Mouse (Mus musculus): Measurements from ENCODE around the gene Fam186b. TPM values are rescaled to one million over a fixed set of nuclear protein-coding genes. Genes with fewer than 3 reads are reported as not detected.

Fam186b gene
- polyA plus RNA-seq, 1 experiment from 2014 or later, result 0.28 TPM

Other genes with a start within 250 kb of the Fam186b start
- 0.94 and 1.6 TPM in 2 replicates for gene Prph, start 240.7 kb downstream of the Fam186b start, polyA plus RNA-seq (2015; fragmentation: Nextera tagmentation; extraction: Ambion mirVana)
- 37.8 and 38.6 TPM in 2 replicates for gene Troap, start 221.3 kb downstream of the Fam186b start, polyA plus RNA-seq (2015; fragmentation: Nextera tagmentation; extraction: Ambion mirVana)
- gene C1ql4, start 208.1 kb downstream of the Fam186b start, polyA plus RNA-seq (2015; fragmentation: Nextera tagmentation; extraction: Ambion mirVana), result 0.39 TPM in 1 of 2 replicates, not detected in the other
- gene Dnajc22, start 202.7 kb downstream of the Fam186b start, polyA plus RNA-seq (2015; fragmentation: Nextera tagmentation; extraction: Ambion mirVana), result 0.25 and 0.84 TPM in 2 replicates
- gene Spats2, start 170.0 kb downstream of the Fam186b start, polyA plus RNA-seq (2015; fragmentation: Nextera tagmentation; extraction: Ambion mirVana), result 44.6 and 46.2 TPM in 2 replicates
- gene Kcnh3, start 71.0 kb downstream of the Fam186b start, polyA plus RNA-seq (2015; fragmentation: Nextera tagmentation; extraction: Ambion mirVana), result 2.3 and 2.5 TPM in 2 replicates
- gene Mcrs1, start 43.9 kb downstream of the Fam186b start, polyA plus RNA-seq (2015; fragmentation: Nextera tagmentation; extraction: Ambion mirVana), result 198 and 213 TPM in 2 replicates
- gene Prpf40b, start 801 bp downstream of the Fam186b start, polyA plus RNA-seq (2015; fragmentation: Nextera tagmentation; extraction: Ambion mirVana), result 98.6 and 107 TPM in 2 replicates
- gene Fmnl3, start 74.6 kb upstream of the Fam186b start, polyA plus RNA-seq (2015; fragmentation: Nextera tagmentation; extraction: Ambion mirVana), result 8.1 and 8.2 TPM in 2 replicates
- gene Tmbim6, start 97.0 kb upstream of the Fam186b start, polyA plus RNA-seq (2015; fragmentation: Nextera tagmentation; extraction: Ambion mirVana), result 227 and 249 TPM in 2 replicates
- gene Nckap5l, start 161.9 kb upstream of the Fam186b start, polyA plus RNA-seq (2015; fragmentation: Nextera tagmentation; extraction: Ambion mirVana), result 9.3 and 13.4 TPM in 2 replicates
- 24.7 and 25.4 TPM in 2 replicates for gene Bcdin3d, start 178.8 kb upstream of the Fam186b start, polyA plus RNA-seq (2015; fragmentation: Nextera tagmentation; extraction: Ambion mirVana)
- 5.5 and 8.1 TPM in 2 replicates for gene Faim2, start 232.3 kb upstream of the Fam186b start, polyA plus RNA-seq (2015; fragmentation: Nextera tagmentation; extraction: Ambion mirVana)

Measured in forebrain, embryonic 13.5 days (tissue).